Mouse (Mus musculus): ENCODE data around the gene Oaf. TPM values are rescaled to one million over a fixed set of nuclear protein-coding genes. Genes with fewer than 3 reads are reported as not detected.
A peak's percentile ranks its signal among the peaks of the same experiment; 100 is the strongest.

Oaf gene
- polyA plus RNA-seq, 1 experiment from 2014 or later = 12.6 TPM

DNA sequence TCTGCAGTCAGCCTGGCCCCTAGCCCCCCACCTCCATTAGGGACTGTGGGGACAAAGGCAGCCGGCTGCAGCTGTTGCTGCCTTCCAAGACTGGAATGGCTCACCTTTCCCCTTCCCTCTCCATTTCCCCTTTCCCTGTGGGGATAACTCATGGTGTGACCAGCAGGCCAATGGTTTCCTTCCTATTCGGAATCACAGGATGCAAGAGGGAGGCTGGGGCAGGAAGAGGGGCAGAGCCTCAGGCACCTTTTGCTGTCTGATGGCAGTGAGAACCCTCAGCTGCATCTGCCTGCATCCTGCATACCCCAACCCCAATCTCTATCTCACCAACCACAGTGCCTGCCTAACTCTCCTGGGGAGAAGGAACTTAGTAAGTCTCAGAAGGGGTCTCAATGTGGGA, 14.2 kb downstream of the Oaf start:
- no peak for DNase-seq (ENCODE audit: low spot score)

DNA sequence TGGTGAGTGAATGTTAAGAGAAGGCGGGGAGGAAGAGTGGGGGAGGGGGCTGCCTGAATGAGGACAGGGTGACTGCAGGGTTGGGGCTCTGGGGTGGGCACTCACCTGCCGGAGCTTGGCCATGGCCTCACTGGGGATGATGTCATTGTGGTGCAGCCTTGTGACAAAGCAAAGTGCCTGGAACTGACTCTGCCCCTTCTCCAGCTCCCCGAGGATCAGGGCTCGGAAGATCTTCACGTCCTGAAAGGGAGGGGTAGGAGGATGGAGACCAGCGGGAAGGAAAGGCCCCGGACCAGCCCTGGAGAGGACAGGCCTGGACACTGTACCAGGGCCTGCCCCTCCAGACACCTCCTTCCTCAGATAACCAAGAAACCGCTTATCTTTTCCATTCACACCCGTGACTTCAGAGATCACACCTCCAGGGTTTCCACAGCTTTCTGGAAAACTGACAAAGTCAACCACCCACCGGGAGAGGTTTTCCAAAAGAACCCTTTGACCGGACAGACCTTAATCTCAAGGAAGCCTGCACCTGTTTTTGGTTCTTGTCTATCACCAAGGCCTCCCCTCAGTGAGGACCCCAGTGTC, 14.8 kb downstream of the Oaf start:
- no peak for DNase-seq (ENCODE audit: low spot score)

GRCm38 (mm10) chr9:43222429-43222715, 17.3 kb downstream of the Oaf start:
- DNase-seq (ENCODE audit: low spot score) = no peak

GRCm38 (mm10) chr9:43221643-43222428, 17.9 kb downstream of the Oaf start:
- peak; percentile 77 for DNase-seq (ENCODE audit: low spot score)

- peak; percentile 34 for DNase-seq (ENCODE audit: low spot score)
Measured at GRCm38 (mm10) chr9:43210771-43211450, 28.8 kb downstream of the Oaf start.

GRCm38 (mm10) chr9:43210190-43210682, 29.5 kb downstream of the Oaf start, which contains the start of gene Pou2f3:
Gene Pou2f3, minus strand, starts transcription at chr9:43210369.
- DNase-seq (ENCODE audit: low spot score) = no peak

DNA sequence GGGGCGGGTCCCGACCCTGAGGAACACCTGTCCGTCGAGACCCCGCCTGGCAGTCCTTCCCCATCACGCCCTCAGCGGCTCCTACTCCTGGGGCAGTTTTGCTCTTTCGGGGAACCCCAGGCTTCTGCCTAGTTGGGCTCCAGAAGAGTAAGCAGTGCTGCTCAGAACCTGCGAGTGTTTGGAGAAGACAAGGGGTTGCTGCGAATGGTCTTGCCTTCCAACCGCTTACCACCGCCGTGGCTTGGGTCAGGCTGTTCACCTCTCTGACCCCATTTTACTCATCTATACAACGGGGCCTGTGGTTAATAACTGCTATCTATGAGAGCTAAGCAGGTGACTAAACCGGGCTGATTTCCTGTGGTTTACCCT, 33.7 kb downstream of the Oaf start:
- no peak for DNase-seq (ENCODE audit: low spot score)

DNA sequence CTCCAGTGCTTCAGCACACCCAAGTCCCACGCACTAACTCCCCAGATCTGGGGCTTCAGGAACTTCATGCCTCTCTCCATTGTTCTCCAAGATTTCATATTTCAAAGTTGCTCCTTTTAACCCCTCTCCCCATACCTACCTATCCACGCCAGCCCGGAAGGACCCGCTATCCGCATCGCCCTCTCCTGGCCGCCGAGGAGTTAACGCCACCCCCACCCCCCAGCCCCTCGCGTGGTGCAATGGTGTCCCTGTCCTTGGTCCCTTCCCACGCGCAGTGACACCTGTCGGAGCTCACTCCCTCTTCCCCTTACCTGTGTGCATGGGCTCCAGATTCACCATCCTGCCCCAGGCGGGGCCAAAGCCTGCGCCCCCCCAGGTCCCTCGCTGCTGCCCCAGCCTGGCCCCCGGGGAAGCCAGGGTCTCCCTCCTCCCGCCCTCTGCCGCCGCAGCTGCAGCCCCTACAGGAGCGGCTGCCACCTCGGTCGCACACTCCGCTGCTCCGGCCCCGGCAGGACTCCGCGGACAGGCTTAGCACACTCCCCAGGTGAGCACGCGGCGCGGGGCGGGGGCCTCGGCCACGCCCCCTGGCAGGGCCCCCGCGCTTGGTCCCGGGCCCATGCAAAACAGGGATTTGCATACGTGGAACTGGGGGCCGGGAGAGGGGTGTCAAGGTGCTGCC, 34.2 kb downstream of the Oaf start:
- DNase-seq (ENCODE audit: low spot score) = no peak

DNA sequence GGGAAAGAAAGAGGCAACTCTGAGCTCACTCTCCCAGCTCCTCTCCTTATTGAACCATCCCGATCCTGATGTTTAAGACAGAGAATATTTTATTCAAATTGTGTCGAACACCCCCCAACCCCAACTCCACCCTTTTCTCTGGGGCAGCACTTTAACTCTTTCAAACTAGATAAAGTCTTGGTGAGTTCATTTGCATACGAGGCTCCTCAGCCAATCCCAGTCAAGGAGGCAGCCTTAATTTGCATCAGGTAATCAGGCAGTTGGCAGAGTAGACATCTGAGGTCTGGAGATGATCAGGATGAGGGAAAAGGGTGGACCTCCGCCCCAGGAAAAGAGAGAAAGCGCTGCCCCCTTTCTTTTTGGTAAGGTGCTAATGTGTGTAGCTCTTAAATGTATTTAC, 39.5 kb downstream of the Oaf start:
- no peak for DNase-seq (ENCODE audit: low spot score)

DNA sequence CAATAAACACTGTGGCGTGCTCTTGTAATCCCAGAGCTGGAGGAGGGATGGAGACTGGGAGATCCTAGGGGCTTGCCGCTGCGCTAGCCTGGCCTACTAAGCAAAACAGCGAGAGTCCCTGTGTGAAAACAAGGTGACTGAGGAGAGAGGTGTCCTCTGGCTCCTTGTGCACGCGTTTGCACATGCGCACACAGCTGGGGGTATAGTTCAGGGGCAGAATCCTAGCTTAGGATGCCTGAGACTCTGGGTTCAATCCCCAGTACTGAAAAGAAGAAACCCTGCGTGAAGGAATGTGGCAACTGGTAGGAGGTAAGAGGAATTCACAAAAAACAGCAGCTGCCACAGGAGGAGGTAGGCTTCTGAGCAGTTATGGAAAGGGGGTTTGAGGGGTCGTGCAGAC, 45.7 kb downstream of the Oaf start:
- DNase-seq (ENCODE audit: low spot score) = no peak

GRCm38 (mm10) chr9:43191561-43191960, 48.1 kb downstream of the Oaf start:
- DNase-seq (ENCODE audit: low spot score) = no peak

DNA sequence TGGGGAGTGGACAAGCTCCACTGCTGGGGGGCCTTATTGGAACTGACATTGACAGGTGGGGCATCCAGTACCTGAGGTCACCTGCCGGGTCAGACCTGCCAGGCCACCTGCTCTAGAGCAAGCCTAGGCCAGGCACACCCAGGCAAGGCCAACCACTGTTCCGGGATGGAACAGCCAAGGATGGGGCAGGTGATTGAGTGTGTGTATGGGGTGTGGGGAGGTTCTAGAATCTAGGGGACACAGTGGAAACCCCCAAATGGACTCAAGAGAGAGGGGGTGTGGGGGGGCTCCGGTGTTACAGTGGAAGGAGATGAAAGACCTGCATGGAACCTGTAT, 50.7 kb downstream of the Oaf start:
- DNase-seq (ENCODE audit: low spot score) = no peak

- no peak for DNase-seq (ENCODE audit: low spot score)
Measured at GRCm38 (mm10) chr9:43188309-43189020, 51.2 kb downstream of the Oaf start.

- no peak for DNase-seq (ENCODE audit: low spot score)
Measured at GRCm38 (mm10) chr9:43179614-43180013, 60.1 kb downstream of the Oaf start.

GRCm38 (mm10) chr9:43178172-43178571, 61.5 kb downstream of the Oaf start:
- no peak for DNase-seq (ENCODE audit: low spot score)

Other genes starting within 250 kb of the Oaf start
- 2.2 and 3.1 TPM in 2 replicates for gene Arhgef12, start 132.7 kb downstream of the Oaf start, polyA plus RNA-seq (2015; fragmentation: Nextera tagmentation; extraction: Ambion mirVana)
- gene Tmem136, start 123.3 kb downstream of the Oaf start, polyA plus RNA-seq (2015; fragmentation: Nextera tagmentation; extraction: Ambion mirVana) = 0.29 and 1.1 TPM in 2 replicates
- 1.9 and 2.4 TPM in 2 replicates for gene Pou2f3, start 29.5 kb downstream of the Oaf start, polyA plus RNA-seq (2015; fragmentation: Nextera tagmentation; extraction: Ambion mirVana)
- gene Trim29, start 70.9 kb upstream of the Oaf start, polyA plus RNA-seq (2015; fragmentation: Nextera tagmentation; extraction: Ambion mirVana) = 54.0 and 60.0 TPM in 2 replicates